Mouse (Mus musculus) stomach, postnatal 0 days (tissue): ENCODE data around the gene 1700021F05Rik. TPM values are rescaled to one million over a fixed set of nuclear protein-coding genes. Genes with fewer than 3 reads are reported as not detected.

Experiments
- ATAC-seq: fragments of 200-750 bp; cut with Nextera tagmentation; 2 replicates; pipeline ENCODE4 v1.8.0; 2017; ENCODE audit not compliant: low FRiP score, low TSS enrichment
- DNase-seq: peaks from one replicate; pipeline ENCODE4 v3.0.0-alpha.2; 2016; ENCODE audit warnings: low spot score
- H3K27ac ChIP-seq: fragments of 300-500 bp; sonication (generic); replicated peaks from 2 replicates; pipeline ENCODE4 v1.5.1; 2014; ENCODE audit warnings: mild to moderate bottlenecking, control low read depth
- H3K27me3 ChIP-seq: fragments of 300-500 bp; sonication (generic); 2 replicates; pipeline ENCODE4 v1.6.1; 2014; ENCODE audit warnings: low read length; ENCODE audit not compliant: control insufficient read depth, insufficient read depth
- H3K36me3 ChIP-seq: fragments of 300-500 bp; sonication (generic); 2 replicates; pipeline ENCODE4 v1.6.1; 2014; ENCODE audit warnings: low read length, mixed read lengths; ENCODE audit not compliant: control insufficient read depth, insufficient read depth
- H3K4me1 ChIP-seq: fragments of 300-500 bp; sonication (generic); replicated peaks from 2 replicates; pipeline ENCODE4 v1.6.1; 2014; ENCODE audit warnings: antibody characterized with exemption; ENCODE audit not compliant: control insufficient read depth, insufficient read depth
- H3K4me2 ChIP-seq: fragments of 300-500 bp; sonication (generic); replicated peaks from 2 replicates; pipeline ENCODE4 v1.6.1; 2014; ENCODE audit warnings: low read depth, mild to moderate bottlenecking, control low read depth, moderate library complexity
- H3K4me3 ChIP-seq: fragments of 300-500 bp; sonication (generic); 2 replicates; pipeline ENCODE4 v1.5.1; 2014; ENCODE audit warnings: low read depth, low read length, control low read depth
- H3K9ac ChIP-seq: fragments of 300-500 bp; sonication (generic); 2 replicates; pipeline ENCODE4 v1.6.1; 2014; ENCODE audit warnings: mild to moderate bottlenecking, low read length, control low read depth, mixed read lengths
- H3K9me3 ChIP-seq: fragments of 300-500 bp; sonication (generic); 2 replicates; pipeline ENCODE4 v1.6.1; 2016; ENCODE audit warnings: low read length; ENCODE audit not compliant: control insufficient read depth
- CTCF ChIP-seq: IDR thresholded peaks from 2 replicates; pipeline ENCODE4 v1.5.1; 2016; ENCODE audit warnings: antibody characterized with exemption, low read depth, mild to moderate bottlenecking, moderate library complexity
- EP300 ChIP-seq: optimal IDR thresholded peaks from 2 replicates; pipeline ENCODE3; 2016; ENCODE audit warnings: antibody characterized with exemption
- WGBS: fragments of 180-500 bp; shearing (Covaris S2); extraction: QIAGEN DNeasy Blood & Tissue Kit; methylation state at CpG from one replicate; pipeline ENCODE4 v1.1.7; 2014; 5-methylcytosine and 5-hydroxymethylcytosine counted together
- polyA plus RNA-seq: library from polyadenylated mRNA; unstranded; fragments of >200 nt; fragmentation: Nextera tagmentation; extraction: Ambion mirVana; gene quantifications from 2 replicates; pipeline ENCODE4 v1.2.1, GENCODE M21; 2015

The 1700021F05Rik gene
- polyA plus RNA-seq, 1 experiment from 2014 or later: 48.9 TPM

DNA sequence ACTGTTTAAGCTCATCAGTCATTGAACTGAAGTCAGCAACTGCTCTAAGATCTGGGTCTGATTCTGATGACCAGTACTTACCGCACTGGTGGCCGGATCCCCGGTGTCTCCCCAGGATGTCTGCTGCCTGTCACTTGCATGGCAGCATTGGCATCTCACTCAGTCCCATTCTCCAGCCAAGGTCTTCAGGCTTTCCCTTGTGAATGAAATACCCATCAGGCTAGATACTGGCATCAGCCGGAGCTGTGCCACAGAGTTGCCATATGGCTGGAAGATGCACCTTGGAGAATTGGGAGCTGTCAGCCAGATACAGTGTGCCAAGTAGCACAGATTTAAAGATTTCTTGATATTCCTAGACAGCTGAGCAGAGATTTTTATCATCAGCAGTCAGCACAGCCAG lies 38.2 kb downstream of the 1700021F05Rik start:
- Histone ChIP-seq H3K4me3 (no peak overlapping the region), H3K9ac (no peak overlapping the region), H3K36me3 (no peaks in the 10 kb centered on the region; the same call in 1 of the 2 replicates), H3K27ac (no peak overlapping the region), H3K27me3 (no peaks in the 10 kb centered on the region), H3K4me1 (no peaks in the 10 kb centered on the region), H3K9me3 (no peaks in the 10 kb centered on the region), H3K4me2 (no peak overlapping the region)
- no peak for ATAC-seq
- DNase-seq: no peak
- WGBS: 97% methylated on average over 4 of the region's 4 CpGs
- no peak for TF ChIP-seq CTCF

DNA sequence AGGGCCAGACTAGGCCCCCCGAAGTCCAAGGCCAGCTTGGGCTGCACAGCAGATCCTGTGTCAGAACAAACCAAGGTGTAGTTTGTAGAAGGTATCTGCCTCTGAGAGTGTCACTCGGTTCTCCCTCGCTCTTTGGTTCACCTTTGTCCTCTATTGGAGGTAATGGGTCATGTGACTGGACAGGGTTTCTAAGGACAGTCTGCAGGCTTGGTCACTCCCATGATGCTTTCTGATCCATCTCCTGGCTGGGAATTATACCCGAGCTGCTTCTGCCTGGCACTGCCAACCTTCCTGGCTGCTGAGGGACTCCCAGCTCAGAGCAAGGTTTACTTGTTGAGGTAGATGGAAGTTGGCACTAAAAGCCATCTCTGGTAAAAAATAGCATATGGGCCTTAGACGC lies 49.9 kb downstream of the 1700021F05Rik start:
- no peak overlapping the region for H3K27ac ChIP-seq
- WGBS: 75% methylated on average over 5 of the region's 5 CpGs

DNA sequence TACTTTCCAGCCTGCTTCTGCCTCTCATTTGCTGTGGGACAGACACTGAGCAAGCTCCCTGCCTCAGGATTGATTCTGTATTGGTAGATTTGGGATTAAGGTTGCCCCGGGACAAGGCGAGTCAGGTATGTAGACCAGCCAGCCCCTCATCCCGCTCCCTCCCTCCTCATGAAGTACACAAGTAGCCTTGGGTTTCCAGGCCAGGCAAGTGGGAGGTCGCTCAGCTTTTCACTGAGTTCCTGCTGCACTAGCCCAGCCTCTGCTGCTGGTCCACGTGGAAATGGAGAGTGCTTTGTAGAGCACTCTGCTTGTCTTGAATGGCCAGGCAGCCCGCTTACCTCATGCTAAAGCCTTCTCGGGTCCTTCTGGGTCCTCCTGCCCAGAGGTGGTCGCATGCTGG lies 50.8 kb downstream of the 1700021F05Rik start:
- no peak overlapping the region for H3K4me3 ChIP-seq
- no peaks in the 10 kb centered on the region for H3K36me3 ChIP-seq
- DNase-seq: no peak
- no peak overlapping the region for H3K4me2 ChIP-seq
- ATAC-seq: no peak
- no peaks in the 10 kb centered on the region for H3K27me3 ChIP-seq
- no peak for TF ChIP-seq EP300
- TF ChIP-seq CTCF: no peak
- no peak overlapping the region for H3K27ac ChIP-seq
- H3K9ac ChIP-seq: no peak overlapping the region
- WGBS: 63% methylated on average over 8 of the region's 8 CpGs
- no peaks in the 10 kb centered on the region for H3K4me1 ChIP-seq
- no peaks in the 10 kb centered on the region for H3K9me3 ChIP-seq

More for the DNA sequence above, 49.9 kb downstream of the 1700021F05Rik start:
- Histone ChIP-seq H3K36me3 (no peaks in the 10 kb centered on the region), H3K9ac (no peak overlapping the region), H3K9me3 (no peaks in the 10 kb centered on the region), H3K27me3 (no peaks in the 10 kb centered on the region), H3K4me2 (no peak overlapping the region), H3K4me1 (no peaks in the 10 kb centered on the region), H3K4me3 (no peak overlapping the region)
- DNase-seq (no peak), ATAC-seq (peak; percentile 32; the same call in 1 of the 2 replicates)
- TF ChIP-seq EP300: no peak
- TF ChIP-seq CTCF: no peak

DNA sequence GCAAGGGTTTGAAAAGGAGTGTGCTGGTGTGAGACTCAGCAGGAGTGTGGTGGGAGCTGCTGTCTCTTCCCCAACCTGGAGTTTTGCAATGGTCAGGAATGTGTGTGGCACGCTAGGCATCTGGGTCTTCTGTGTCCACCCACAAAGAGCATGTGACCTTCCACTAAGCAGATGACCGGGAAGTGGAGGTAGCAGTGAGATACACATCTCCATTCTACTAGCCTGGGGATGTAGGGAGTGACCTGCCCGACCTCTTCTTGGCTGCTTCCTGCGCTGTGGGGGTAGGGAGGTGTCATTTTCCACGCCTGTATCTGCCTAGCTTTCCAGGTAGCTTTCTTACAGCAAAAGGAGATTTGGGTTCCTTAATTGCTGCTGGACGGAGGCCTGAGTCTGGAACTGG lies 51.2 kb downstream of the 1700021F05Rik start:
- no peaks in the 10 kb centered on the region for H3K27me3 ChIP-seq
- no peaks in the 10 kb centered on the region for H3K36me3 ChIP-seq
- no peak overlapping the region for H3K27ac ChIP-seq
- ATAC-seq: no peak
- H3K4me2 ChIP-seq: no peak overlapping the region
- no peaks in the 10 kb centered on the region for H3K4me1 ChIP-seq
- H3K9ac ChIP-seq: no peak overlapping the region
- TF ChIP-seq EP300: no peak
- TF ChIP-seq CTCF: no peak
- H3K9me3 ChIP-seq: no peaks in the 10 kb centered on the region
- H3K4me3 ChIP-seq: no peak overlapping the region
- WGBS: 43% methylated on average over 6 of the region's 6 CpGs
- no peak for DNase-seq

DNA sequence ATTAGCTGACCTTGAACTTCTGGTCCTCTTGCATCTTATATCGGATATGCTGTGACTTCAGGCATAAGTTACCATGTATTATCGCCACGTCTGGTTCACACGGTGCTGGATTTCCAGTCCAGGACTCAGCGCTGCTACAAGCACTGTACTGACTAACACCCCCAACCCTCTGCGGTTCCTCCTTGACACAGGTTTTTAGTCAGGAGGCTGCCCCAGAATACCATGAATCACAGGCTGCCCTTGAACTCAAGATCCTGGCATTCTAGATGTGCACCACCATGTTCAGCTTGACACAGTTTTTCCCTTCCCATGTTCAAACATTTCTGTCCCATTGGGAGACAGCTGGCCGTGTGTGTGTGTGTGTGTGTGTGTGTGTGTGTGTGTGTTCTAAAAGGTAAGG lies 51.7 kb downstream of the 1700021F05Rik start:
- ATAC-seq: no peak
- WGBS: 78% methylated on average over 7 of the region's 7 CpGs
- DNase-seq: no peak
- H3K27ac ChIP-seq: no peak overlapping the region
- H3K4me3 ChIP-seq: no peak overlapping the region
- no peak overlapping the region for H3K9ac ChIP-seq
- no peaks in the 10 kb centered on the region for H3K27me3 ChIP-seq
- no peaks in the 10 kb centered on the region for H3K36me3 ChIP-seq
- TF ChIP-seq CTCF: no peak
- TF ChIP-seq EP300: no peak
- no peaks in the 10 kb centered on the region for H3K4me1 ChIP-seq
- no peak overlapping the region for H3K4me2 ChIP-seq
- H3K9me3 ChIP-seq: no peaks in the 10 kb centered on the region

DNA sequence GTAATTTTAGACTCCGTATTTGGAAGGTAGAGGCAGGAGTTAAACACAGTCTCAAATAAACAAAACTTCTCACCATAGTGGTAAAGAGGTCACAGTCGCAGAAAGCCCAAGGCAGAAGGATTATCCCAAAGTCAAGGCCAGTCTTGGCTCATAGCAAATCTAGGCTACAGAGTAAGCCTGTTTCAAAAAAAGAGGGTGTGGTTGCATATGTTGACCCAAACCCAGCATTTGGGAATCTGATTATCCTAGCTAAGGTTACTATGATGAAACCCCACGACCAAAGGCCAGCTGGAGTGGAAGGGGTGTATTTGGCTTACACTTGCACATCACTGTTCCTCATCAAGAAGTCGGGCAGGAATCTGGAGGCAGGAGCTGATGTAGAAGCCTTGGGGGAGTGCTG lies 52.5 kb downstream of the 1700021F05Rik start:
- no peak overlapping the region for H3K4me3 ChIP-seq
- H3K4me1 ChIP-seq: no peaks in the 10 kb centered on the region
- ATAC-seq (no peak), DNase-seq (no peak)
- H3K27ac ChIP-seq: no peak overlapping the region
- TF ChIP-seq CTCF (no peak), EP300 (no peak)
- no peaks in the 10 kb centered on the region for H3K27me3 ChIP-seq
- H3K9me3 ChIP-seq: no peaks in the 10 kb centered on the region
- H3K4me2 ChIP-seq: no peak overlapping the region
- H3K9ac ChIP-seq: no peak overlapping the region
- no peaks in the 10 kb centered on the region for H3K36me3 ChIP-seq
- WGBS: 53% methylated on average over 4 of the region's 4 CpGs
